Mouse (Mus musculus) liver, embryonic 13.5 days (tissue): ENCODE results near the gene Tbx15. TPM values are rescaled to one million over a fixed set of nuclear protein-coding genes. Genes with fewer than 3 reads are reported as not detected.

Experiments used
- ATAC-seq: fragments of 200-750 bp; cut with Nextera tagmentation; 2 replicates; pipeline ENCODE4 v1.8.0; 2017; ENCODE audit warnings: low read depth, mild to moderate bottlenecking, moderate number of reproducible peaks, moderate library complexity
- DNase-seq: peaks from one replicate; pipeline ENCODE4 v3.0.0; 2022
- H3K27ac ChIP-seq: fragments of 300-500 bp; sonication (generic); 2 replicates; pipeline ENCODE4 v1.5.1; 2015; ENCODE audit warnings: moderate library complexity, mild to moderate bottlenecking, inconsistent platforms
- H3K27me3 ChIP-seq: fragments of 300-500 bp; sonication (generic); 2 replicates; pipeline ENCODE4 v1.6.1; 2015; ENCODE audit warnings: mild to moderate bottlenecking, inconsistent platforms
- H3K36me3 ChIP-seq: fragments of 300-500 bp; sonication (generic); 2 replicates; pipeline ENCODE4 v1.6.1; 2015; ENCODE audit warnings: mild to moderate bottlenecking, inconsistent platforms
- H3K4me1 ChIP-seq: fragments of 300-500 bp; sonication (generic); replicated peaks from 2 replicates; pipeline ENCODE4 v1.6.1; 2015; ENCODE audit warnings: inconsistent platforms
- H3K4me2 ChIP-seq: fragments of 300-500 bp; sonication (generic); 2 replicates; pipeline ENCODE4 v1.6.1; 2015; ENCODE audit warnings: inconsistent platforms, mild to moderate bottlenecking, moderate library complexity
- H3K4me3 ChIP-seq: fragments of 300-500 bp; sonication (generic); replicated peaks from 2 replicates; pipeline ENCODE4 v1.5.1; 2015; ENCODE audit warnings: mild to moderate bottlenecking, inconsistent platforms
- H3K9ac ChIP-seq: fragments of 300-500 bp; sonication (generic); 2 replicates; pipeline ENCODE4 v1.6.1; 2015; ENCODE audit warnings: mild to moderate bottlenecking, inconsistent platforms
- H3K9me3 ChIP-seq: fragments of 300-500 bp; sonication (generic); replicated peaks from 2 replicates; pipeline ENCODE4 v1.6.1; 2016; ENCODE audit warnings: inconsistent platforms
- WGBS: fragments of 180-500 bp; shearing (Covaris S2); methylation state at CpG from one replicate; pipeline ENCODE4 v1.1.7; 2015; ENCODE audit not compliant: insufficient replicate concordance; 5-methylcytosine and 5-hydroxymethylcytosine counted together
- polyA plus RNA-seq: library from polyadenylated mRNA; unstranded; fragments of >200 nt; fragmentation: Nextera tagmentation; extraction: Ambion mirVana; gene quantifications from 2 replicates; pipeline ENCODE4 v1.2.1, GENCODE M21; 2015

Tbx15 gene
- polyA plus RNA-seq, 1 experiment from 2014 or later, result 0.07 TPM

GRCm38 (mm10) chr3:99238691-99239090 is 1.5 kb upstream of the Tbx15 start:
- 0% methylated on average over 1 of the region's 1 CpGs for whole genome bisulfite sequencing
- Histone ChIP-seq H3K4me1 (no peaks in the 10 kb centered on the region), H3K27me3 (peaks cover 98% of the 10 kb centered on the region), H3K27ac (no peak overlapping the region), H3K9ac (no peak overlapping the region), H3K4me2 (no peak overlapping the region), H3K36me3 (no peaks in the 10 kb centered on the region), H3K9me3 (no peaks in the 10 kb centered on the region), H3K4me3 (no peak overlapping the region)
- no peak for ATAC-seq
- DNase-seq, result no peak

- Histone ChIP-seq H3K27me3 (peaks cover 98% of the 10 kb centered on the region), H3K4me1 (no peaks in the 10 kb centered on the region), H3K36me3 (no peaks in the 10 kb centered on the region), H3K4me2 (no peak overlapping the region), H3K27ac (no peak overlapping the region), H3K9me3 (no peaks in the 10 kb centered on the region), H3K4me3 (no peak overlapping the region), H3K9ac (no peak overlapping the region)
- no peak for DNase-seq
- 2% methylated on average over 20 of the region's 20 CpGs for WGBS
- ATAC-seq, result no peak
Observed at GRCm38 (mm10) chr3:99239301-99240045, 708 bp upstream of the Tbx15 start.

- WGBS, result 1% methylated on average over 50 of the region's 50 CpGs
- H3K4me2 ChIP-seq, result no peak overlapping the region
- no peaks in the 10 kb centered on the region for H3K4me1 ChIP-seq
- no peak overlapping the region; the same call in 1 of the 2 replicates for H3K4me3 ChIP-seq
- no peak overlapping the region for H3K27ac ChIP-seq
- H3K9ac ChIP-seq, result no peak overlapping the region
- H3K9me3 ChIP-seq, result no peaks in the 10 kb centered on the region
- no peaks in the 10 kb centered on the region for H3K36me3 ChIP-seq
- peaks cover 98% of the 10 kb centered on the region for H3K27me3 ChIP-seq
- no peak for ATAC-seq
- no peak for DNase-seq
Observed at GRCm38 (mm10) chr3:99240811-99241738, 894 bp downstream of the Tbx15 start.

GRCm38 (mm10) chr3:99242481-99242880 is 2.3 kb downstream of the Tbx15 start:
- WGBS, result 14% methylated on average over 8 of the region's 8 CpGs
- Histone ChIP-seq H3K4me1 (no peaks in the 10 kb centered on the region), H3K4me2 (no peak overlapping the region), H3K9ac (no peak overlapping the region), H3K4me3 (no peak overlapping the region), H3K27ac (no peak overlapping the region), H3K27me3 (peaks cover 99% of the 10 kb centered on the region), H3K9me3 (no peaks in the 10 kb centered on the region), H3K36me3 (no peaks in the 10 kb centered on the region)
- no peak for ATAC-seq
- DNase-seq, result no peak

GRCm38 (mm10) chr3:99245341-99245740 is 5.2 kb downstream of the Tbx15 start:
- no peak for DNase-seq
- 10% methylated on average over 3 of the region's 3 CpGs for WGBS
- H3K4me1 ChIP-seq, result no peaks in the 10 kb centered on the region

GRCm38 (mm10) chr3:99246629-99247028 is 6.4 kb downstream of the Tbx15 start:
- no peak overlapping the region for H3K4me3 ChIP-seq
- no peak overlapping the region for H3K4me2 ChIP-seq
- H3K27ac ChIP-seq, result no peak overlapping the region
- no peak overlapping the region for H3K9ac ChIP-seq
- no peak for DNase-seq
- WGBS, result 27% methylated on average over 3 of the region's 3 CpGs
- H3K27me3 ChIP-seq, result peaks cover 99% of the 10 kb centered on the region
- no peaks in the 10 kb centered on the region for H3K9me3 ChIP-seq
- H3K4me1 ChIP-seq, result no peaks in the 10 kb centered on the region
- no peak for ATAC-seq
- H3K36me3 ChIP-seq, result no peaks in the 10 kb centered on the region

More at GRCm38 (mm10) chr3:99245341-99245740, 5.2 kb downstream of the Tbx15 start:
- Histone ChIP-seq H3K9me3 (no peaks in the 10 kb centered on the region), H3K4me2 (no peak overlapping the region), H3K27me3 (peaks cover 99% of the 10 kb centered on the region), H3K27ac (no peak overlapping the region), H3K9ac (no peak overlapping the region), H3K4me3 (no peak overlapping the region), H3K36me3 (no peaks in the 10 kb centered on the region)
- no peak for ATAC-seq

GRCm38 (mm10) chr3:99247586-99247985 is 7.4 kb downstream of the Tbx15 start:
- Histone ChIP-seq H3K9me3 (no peaks in the 10 kb centered on the region), H3K4me3 (no peak overlapping the region), H3K27me3 (peaks cover 99% of the 10 kb centered on the region), H3K4me1 (no peaks in the 10 kb centered on the region), H3K9ac (no peak overlapping the region), H3K27ac (no peak overlapping the region), H3K4me2 (no peak overlapping the region), H3K36me3 (no peaks in the 10 kb centered on the region)
- 7% methylated on average over 4 of the region's 4 CpGs for WGBS
- ATAC-seq (no peak), DNase-seq (no peak)

GRCm38 (mm10) chr3:99247996-99248801 is 8.0 kb downstream of the Tbx15 start:
- H3K36me3 ChIP-seq, result no peaks in the 10 kb centered on the region
- H3K9me3 ChIP-seq, result no peaks in the 10 kb centered on the region
- 0 out of 2 replicates have a peak, but pooled peaks cover 3% of the 10 kb centered on the region for H3K4me1 ChIP-seq
- no peak overlapping the region for H3K9ac ChIP-seq
- H3K4me2 ChIP-seq, result no peak overlapping the region
- H3K27me3 ChIP-seq, result peaks cover 99% of the 10 kb centered on the region
- H3K27ac ChIP-seq, result no peak overlapping the region
- DNase-seq (no peak), ATAC-seq (no peak)
- no peak overlapping the region for H3K4me3 ChIP-seq
- WGBS, result 2% methylated on average over 28 of the region's 28 CpGs

GRCm38 (mm10) chr3:99248831-99249550 is 8.8 kb downstream of the Tbx15 start:
- H3K9me3 ChIP-seq, result no peaks in the 10 kb centered on the region
- no peak overlapping the region for H3K4me3 ChIP-seq
- WGBS, result 2% methylated on average over 25 of the region's 25 CpGs
- H3K36me3 ChIP-seq, result no peaks in the 10 kb centered on the region
- H3K27ac ChIP-seq, result no peak overlapping the region
- no peak overlapping the region for H3K4me2 ChIP-seq
- H3K9ac ChIP-seq, result no peak overlapping the region
- DNase-seq (no peak), ATAC-seq (no peak)
- peaks cover 8% of the 10 kb centered on the region; the same call in 1 of the 2 replicates for H3K4me1 ChIP-seq
- H3K27me3 ChIP-seq, result peaks cover 99% of the 10 kb centered on the region

- Histone ChIP-seq H3K9me3 (no peaks in the 10 kb centered on the region), H3K27ac (no peak overlapping the region), H3K4me1 (peaks cover 10% of the 10 kb centered on the region; the same call in 1 of the 2 replicates), H3K4me2 (no peak overlapping the region), H3K4me3 (no peak overlapping the region), H3K36me3 (no peaks in the 10 kb centered on the region), H3K27me3 (peaks cover 99% of the 10 kb centered on the region), H3K9ac (no peak overlapping the region)
- ATAC-seq (no peak), DNase-seq (no peak)
- 3% methylated on average over 11 of the region's 11 CpGs for WGBS
Observed at GRCm38 (mm10) chr3:99249551-99249870, 9.3 kb downstream of the Tbx15 start.
